Mouse (Mus musculus) cortical plate, adult 2 months (tissue): ENCODE measurements around the gene Galnt2.

Experiments used
- CTCF ChIP-seq: fragments of 200-500 bp; IDR thresholded peaks from 2 replicates; pipeline ENCODE4 v1.5.1; 2011; ENCODE audit warnings: mild to moderate bottlenecking, control low read depth, low read length; ENCODE audit not compliant: insufficient read depth; ENCODE audit errors: extremely low read depth
- POLR2A ChIP-seq: fragments of 200-500 bp; IDR thresholded peaks from 2 replicates; pipeline ENCODE4 v1.6.1; 2011; ENCODE audit warnings: mild to moderate bottlenecking, low read length, control low read depth; ENCODE audit not compliant: insufficient read depth; ENCODE audit errors: extremely low read depth

DNA sequence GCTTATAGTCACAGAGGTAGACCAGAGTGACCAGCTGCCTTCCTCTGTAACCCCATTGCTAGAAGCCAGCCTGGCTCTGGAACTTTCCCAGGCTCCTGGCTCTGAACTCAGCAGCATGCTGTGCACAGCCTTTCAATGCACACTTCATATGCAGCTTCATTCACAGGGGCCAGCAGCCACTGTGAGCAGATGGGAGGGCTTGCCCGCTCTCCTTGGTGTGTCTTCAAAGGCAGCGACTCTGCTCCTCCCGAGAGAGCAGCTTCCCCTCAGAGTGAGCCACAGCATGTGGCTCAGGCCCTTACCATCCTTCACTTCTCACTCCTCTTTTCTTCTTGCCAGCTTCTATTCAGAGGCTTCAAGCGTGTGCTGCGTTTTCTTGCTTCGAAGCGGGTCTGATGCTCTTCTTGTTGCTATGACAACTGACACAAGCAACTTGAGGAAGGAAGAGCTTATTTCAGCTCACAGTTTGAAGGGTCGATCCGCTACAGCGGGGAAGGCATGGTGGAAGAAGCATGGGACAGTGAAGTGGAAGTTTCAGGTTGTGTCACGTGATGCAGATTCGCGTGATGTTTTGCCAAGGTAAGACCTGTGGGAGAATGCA, 27.1 kb upstream of the Galnt2 start:
- TF ChIP-seq CTCF (no peak), POLR2A (no peak)
